Mouse (Mus musculus) liver, embryonic 16.5 days (tissue): ENCODE results near the gene Pdzk1ip1. TPM values are rescaled to one million over a fixed set of nuclear protein-coding genes. Genes with fewer than 3 reads are reported as not detected.

Experiments used
- ATAC-seq: fragments of 200-750 bp; cut with Nextera tagmentation; 2 replicates; pipeline ENCODE4 v1.8.0; 2017; ENCODE audit warnings: low read depth, mild to moderate bottlenecking, moderate number of reproducible peaks, moderate library complexity
- H3K27ac ChIP-seq: fragments of 300-500 bp; sonication (generic); 2 replicates; pipeline ENCODE4 v1.5.1; 2014; ENCODE audit warnings: mild to moderate bottlenecking, low read length
- H3K27me3 ChIP-seq: fragments of 300-500 bp; sonication (generic); 2 replicates; pipeline ENCODE4 v1.6.1; 2014; ENCODE audit warnings: low read depth, low read length, mixed read lengths; ENCODE audit not compliant: control insufficient read depth, insufficient read depth
- H3K36me3 ChIP-seq: fragments of 300-500 bp; sonication (generic); 2 replicates; pipeline ENCODE4 v1.6.1; 2014; ENCODE audit warnings: mild to moderate bottlenecking; ENCODE audit not compliant: control insufficient read depth, insufficient read depth
- H3K4me1 ChIP-seq: fragments of 300-500 bp; sonication (generic); 2 replicates; pipeline ENCODE4 v1.6.1; 2014; ENCODE audit warnings: low read depth, low read length, mixed read lengths; ENCODE audit not compliant: control insufficient read depth
- H3K4me2 ChIP-seq: fragments of 300-500 bp; sonication (generic); 2 replicates; pipeline ENCODE4 v1.6.1; 2014; ENCODE audit warnings: low read depth, low read length, mixed read lengths
- H3K4me3 ChIP-seq: fragments of 300-500 bp; sonication (generic); 2 replicates; pipeline ENCODE4 v1.5.1; 2014; ENCODE audit warnings: low read depth, mild to moderate bottlenecking, low read length
- H3K9ac ChIP-seq: fragments of 300-500 bp; sonication (generic); 2 replicates; pipeline ENCODE4 v1.6.1; 2014; ENCODE audit warnings: low read depth, low read length
- H3K9me3 ChIP-seq: fragments of 300-500 bp; sonication (generic); replicated peaks from 2 replicates; pipeline ENCODE4 v1.6.1; 2016; ENCODE audit warnings: low read length; ENCODE audit not compliant: control insufficient read depth
- WGBS: fragments of 180-500 bp; shearing (Covaris S2); extraction: QIAGEN DNeasy Blood & Tissue Kit; methylation state at CpG from one replicate; pipeline ENCODE4 v1.1.7; 2014; ENCODE audit not compliant: insufficient replicate concordance; 5-methylcytosine and 5-hydroxymethylcytosine counted together
- polyA plus RNA-seq: library from polyadenylated mRNA; unstranded; fragments of >200 nt; fragmentation: Nextera tagmentation; extraction: Ambion mirVana; gene quantifications from 2 replicates; pipeline ENCODE4 v1.2.1, GENCODE M21; 2015

Gene Pdzk1ip1
- 25.1 and 28.2 TPM in 2 replicates for polyA plus RNA-seq

- Histone ChIP-seq H3K36me3 (no peaks in the 10 kb centered on the region), H3K27ac (peak within 1 kb of the TSS; percentile 62), H3K4me1 (peaks cover 57% of the 10 kb centered on the region), H3K4me3 (peak within 1 kb of the TSS; percentile 51), H3K9me3 (no peaks in the 10 kb centered on the region), H3K9ac (peak within 1 kb of the TSS; percentile 55), H3K27me3 (peaks cover 2% of the 10 kb centered on the region; the same call in 1 of the 2 replicates), H3K4me2 (peak within 1 kb of the TSS; percentile 35)
- 30% methylated on average over 11 of the region's 11 CpGs for WGBS
- peak; percentile 64 for ATAC-seq
Measured at GRCm38 (mm10) chr4:115088611-115089338, at the start of gene Pdzk1ip1. Gene Pdzk1ip1 (plus strand): TSS chr4:115088708.

- WGBS = 62% methylated on average over 3 of the region's 3 CpGs
- Histone ChIP-seq H3K27me3 (no peaks in the 10 kb centered on the region), H3K36me3 (peaks cover 21% of the 10 kb centered on the region), H3K9me3 (no peaks in the 10 kb centered on the region), H3K4me3 (no peak overlapping the region), H3K4me2 (no peak overlapping the region), H3K27ac (no peak overlapping the region), H3K4me1 (peaks cover 29% of the 10 kb centered on the region), H3K9ac (no peak overlapping the region)
- no peak for ATAC-seq
Measured at GRCm38 (mm10) chr4:115045621-115046020, 42.9 kb upstream of the Pdzk1ip1 start.

GRCm38 (mm10) chr4:115047750-115048149 is 40.8 kb upstream of the Pdzk1ip1 start:
- no peaks in the 10 kb centered on the region for H3K9me3 ChIP-seq
- H3K9ac ChIP-seq = peak overlapping the region; percentile 44
- peak overlapping the region; percentile 58 for H3K4me2 ChIP-seq
- peaks cover 2% of the 10 kb centered on the region for H3K27me3 ChIP-seq
- peak; percentile 70 for ATAC-seq
- H3K4me1 ChIP-seq = peaks cover 36% of the 10 kb centered on the region
- WGBS = 3% methylated on average over 5 of the region's 5 CpGs
- H3K27ac ChIP-seq = peak overlapping the region; percentile 78
- H3K36me3 ChIP-seq = no peaks in the 10 kb centered on the region
- peak overlapping the region; percentile 34 for H3K4me3 ChIP-seq

- H3K4me2 ChIP-seq = peak overlapping the region; percentile 58
- H3K9me3 ChIP-seq = no peaks in the 10 kb centered on the region
- peak overlapping the region; percentile 78 for H3K27ac ChIP-seq
- peak overlapping the region; percentile 34 for H3K4me3 ChIP-seq
- peaks cover 40% of the 10 kb centered on the region for H3K4me1 ChIP-seq
- peaks cover 2% of the 10 kb centered on the region for H3K27me3 ChIP-seq
- H3K9ac ChIP-seq = peak overlapping the region; percentile 44
- ATAC-seq = peak; percentile 87
- no peaks in the 10 kb centered on the region for H3K36me3 ChIP-seq
- 16% methylated on average over 8 of the region's 8 CpGs for WGBS
Measured at GRCm38 (mm10) chr4:115048190-115048589, 40.3 kb upstream of the Pdzk1ip1 start.

- peaks cover 2% of the 10 kb centered on the region for H3K27me3 ChIP-seq
Measured at GRCm38 (mm10) chr4:115051245-115051644, 37.3 kb upstream of the Pdzk1ip1 start.

GRCm38 (mm10) chr4:115052343-115053005 is 36.0 kb upstream of the Pdzk1ip1 start:
- no peak for ATAC-seq
- Histone ChIP-seq H3K27ac (peak overlapping the region; percentile 56), H3K36me3 (no peaks in the 10 kb centered on the region), H3K4me3 (peak overlapping the region; percentile 38), H3K9ac (peak overlapping the region; percentile 61), H3K9me3 (no peaks in the 10 kb centered on the region), H3K4me1 (peaks cover 62% of the 10 kb centered on the region), H3K27me3 (peaks cover 2% of the 10 kb centered on the region), H3K4me2 (peak overlapping the region; percentile 74)
- 5% methylated on average over 36 of the region's 36 CpGs for WGBS

More at GRCm38 (mm10) chr4:115051245-115051644, 37.3 kb upstream of the Pdzk1ip1 start:
- 86% methylated on average over 5 of the region's 5 CpGs for WGBS
- H3K9me3 ChIP-seq = no peaks in the 10 kb centered on the region
- H3K4me3 ChIP-seq = no peak overlapping the region
- peak overlapping the region; percentile 8; the same call in 1 of the 2 replicates for H3K27ac ChIP-seq
- H3K36me3 ChIP-seq = no peaks in the 10 kb centered on the region
- H3K4me2 ChIP-seq = no peak overlapping the region
- H3K9ac ChIP-seq = no peak overlapping the region
- H3K4me1 ChIP-seq = peaks cover 62% of the 10 kb centered on the region
- ATAC-seq = no peak

GRCm38 (mm10) chr4:115055044-115055443 is 33.5 kb upstream of the Pdzk1ip1 start:
- Histone ChIP-seq H3K27ac (peak overlapping the region; percentile 98), H3K27me3 (peaks cover 4% of the 10 kb centered on the region), H3K36me3 (no peaks in the 10 kb centered on the region), H3K4me1 (peaks cover 37% of the 10 kb centered on the region), H3K9me3 (no peaks in the 10 kb centered on the region), H3K4me3 (no peak overlapping the region), H3K9ac (peak overlapping the region; percentile 44), H3K4me2 (peak overlapping the region; percentile 33)
- ATAC-seq = no peak
- WGBS = 22% methylated on average over 2 of the region's 2 CpGs

- peaks cover 35% of the 10 kb centered on the region for H3K4me1 ChIP-seq
Measured at GRCm38 (mm10) chr4:115055691-115056090, 32.8 kb upstream of the Pdzk1ip1 start.

More at GRCm38 (mm10) chr4:115055691-115056090, 32.8 kb upstream of the Pdzk1ip1 start:
- Histone ChIP-seq H3K9ac (peak overlapping the region; percentile 85), H3K36me3 (no peaks in the 10 kb centered on the region), H3K9me3 (no peaks in the 10 kb centered on the region), H3K27ac (peak overlapping the region; percentile 98), H3K27me3 (peaks cover 4% of the 10 kb centered on the region), H3K4me2 (peak overlapping the region; percentile 76), H3K4me3 (peak overlapping the region; percentile 68)
- no peak for ATAC-seq
- 54% methylated on average over 3 of the region's 3 CpGs for WGBS
